21 mouse cellular contexts compared by ENCODE assay signal in the genomic region with DNA sequence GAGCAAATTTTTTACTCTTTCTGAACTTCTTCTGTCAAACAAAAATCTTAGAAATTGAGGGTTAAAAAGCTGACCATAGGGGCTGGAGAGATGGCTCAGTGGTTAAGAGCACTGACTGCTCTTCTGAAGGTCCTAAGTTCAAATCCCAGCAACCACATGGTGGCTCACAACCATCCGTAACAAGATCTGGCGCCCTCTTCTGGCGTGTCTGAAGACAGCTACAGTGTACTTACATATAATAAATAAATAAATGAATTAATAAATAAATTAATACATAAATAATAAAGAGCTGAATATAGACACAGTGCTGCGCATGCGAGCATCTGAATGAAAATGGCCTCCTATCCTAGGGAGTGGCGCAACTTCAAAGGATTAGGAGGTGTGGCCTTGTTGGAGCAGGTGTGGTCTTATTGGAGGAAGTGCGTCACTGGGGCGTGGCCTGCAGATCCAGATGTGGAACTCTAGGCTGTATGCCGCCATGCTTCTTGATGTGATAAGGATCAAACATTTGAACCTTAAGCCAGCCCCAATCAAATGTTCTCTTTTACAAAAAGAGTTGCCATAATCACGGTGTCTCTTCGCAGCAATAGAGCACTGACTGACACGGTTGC. TPM values are rescaled to one million over a fixed set of nuclear protein-coding genes. Genes with fewer than 3 reads are reported as not detected.
DNase-seq lines count a peak whose midpoint lies in the region; ATAC-seq and TF ChIP-seq lines count a peak whose summit lies in the region.
"Had no signal": no experiment of that assay in that cellular context is flagged by ENCODE, and none has a peak within 500 bp of the region (broad histone marks: within the 10 kb centered on the region; RNA-seq: fewer than 3 reads in every experiment).

No protein-coding gene starts in this region.

- H3K36me3 ChIP-seq in hindbrain, postnatal 0 days (ENCODE audit: insufficient read depth, low read length): no peaks in the 10 kb centered on the region
- no peaks in the 10 kb centered on the region for H3K36me3 ChIP-seq in hindbrain, embryonic 14.5 days (replicated peaks; ENCODE audit: control insufficient read depth, insufficient read depth)
- H3K36me3 ChIP-seq in midbrain, postnatal 0 days (ENCODE audit: insufficient read depth, low read length): no peaks in the 10 kb centered on the region
- no peaks in the 10 kb centered on the region for H3K36me3 ChIP-seq in midbrain, embryonic 14.5 days (ENCODE audit: control insufficient read depth, insufficient read depth, low read length)
- H3K36me3 ChIP-seq: midbrain, embryonic 10.5 days had no signal

- TF ChIP-seq CTCF in hindbrain, postnatal 0 days (IDR thresholded peaks at IDR 0.05; ENCODE audit: low read depth): peak; percentile 19
- peak; percentile 29 for TF ChIP-seq CTCF in midbrain, postnatal 0 days (IDR thresholded peaks at IDR 0.05)

- H3K27ac ChIP-seq in hindbrain, postnatal 0 days: no peak overlapping the region
- no peak overlapping the region for H3K27ac ChIP-seq in hindbrain, embryonic 14.5 days
- no peak overlapping the region for H3K27ac ChIP-seq in midbrain, postnatal 0 days (ENCODE audit: low read depth, low read length)
- no peak overlapping the region for H3K27ac ChIP-seq in midbrain, embryonic 14.5 days (replicated peaks; ENCODE audit: low read depth, low read length)
- H3K27ac ChIP-seq: midbrain, embryonic 10.5 days had no signal

- no peak overlapping the region for H3K9ac ChIP-seq in hindbrain, postnatal 0 days (replicated peaks; ENCODE audit: low read length)
- H3K9ac ChIP-seq in hindbrain, embryonic 14.5 days: no peak overlapping the region
- no peak overlapping the region for H3K9ac ChIP-seq in midbrain, postnatal 0 days (replicated peaks; ENCODE audit: low read length, poor library complexity, severe bottlenecking)
- no peak overlapping the region for H3K9ac ChIP-seq in midbrain, embryonic 14.5 days (replicated peaks; ENCODE audit: low read length)

- no peak overlapping the region for H3K4me2 ChIP-seq in hindbrain, postnatal 0 days (ENCODE audit: low read depth, low read length)
- H3K4me2 ChIP-seq in hindbrain, embryonic 14.5 days (replicated peaks): no peak overlapping the region
- no peak overlapping the region for H3K4me2 ChIP-seq in midbrain, postnatal 0 days (ENCODE audit: low read depth, low read length, poor library complexity, severe bottlenecking)
- no peak overlapping the region for H3K4me2 ChIP-seq in midbrain, embryonic 14.5 days (ENCODE audit: low read length)

- 93% methylated on average over 12 of the region's 12 CpGs for WGBS in hindbrain, postnatal 0 days
- WGBS in hindbrain, embryonic 14.5 days: 91% methylated on average over 12 of the region's 12 CpGs
- 93% methylated on average over 12 of the region's 12 CpGs for WGBS in midbrain, postnatal 0 days
- WGBS in midbrain, embryonic 14.5 days: 90% methylated on average over 12 of the region's 12 CpGs

- no peaks in the 10 kb centered on the region for H3K27me3 ChIP-seq in hindbrain, postnatal 0 days (ENCODE audit: insufficient read depth, low read length)
- H3K27me3 ChIP-seq in hindbrain, embryonic 14.5 days (ENCODE audit: control insufficient read depth, insufficient read depth, low read length): no peaks in the 10 kb centered on the region
- no peaks in the 10 kb centered on the region for H3K27me3 ChIP-seq in midbrain, postnatal 0 days (ENCODE audit: insufficient read depth, low read length)
- H3K27me3 ChIP-seq in midbrain, embryonic 14.5 days (ENCODE audit: control insufficient read depth, insufficient read depth, low read length): no peaks in the 10 kb centered on the region

- peaks cover 6% of the 10 kb centered on the region for H3K4me1 ChIP-seq in hindbrain, postnatal 0 days (ENCODE audit: insufficient read depth, low read length)
- H3K4me1 ChIP-seq in hindbrain, embryonic 14.5 days (replicated peaks; ENCODE audit: control insufficient read depth, insufficient read depth, low read length): peaks cover 16% of the 10 kb centered on the region
- 0 out of 2 replicates have a peak, but pooled peaks cover 5% of the 10 kb centered on the region for H3K4me1 ChIP-seq in midbrain, postnatal 0 days (ENCODE audit: insufficient read depth, low read length)
- peaks cover 14% of the 10 kb centered on the region for H3K4me1 ChIP-seq in midbrain, embryonic 14.5 days (ENCODE audit: control insufficient read depth, insufficient read depth, low read length)

- no peak for DNase-seq in hindbrain, postnatal 0 days (ENCODE audit: low spot score)
- no peak for DNase-seq in hindbrain, embryonic 14.5 days (ENCODE audit: low spot score)
- DNase-seq in midbrain, postnatal 0 days (ENCODE audit: low spot score): no peak
- DNase-seq in midbrain, embryonic 14.5 days: no peak
- DNase-seq in R1 (ENCODE audit: low read depth, low spot score): peak; percentile 99
- DNase-seq in spleen, postnatal 4 days (ENCODE audit: low spot score in 2 of 2): no peak
- DNase-seq in kidney, adult 18-20 months: no peak
- DNase-seq: adrenal gland, postnatal 14 days; cerebellum, adult 8-10 months; heart, postnatal 4 days; kidney, postnatal 10 days; layer of hippocampus, adult 9-11 months; thymus, adult 18-20 months had no signal

- no peak for ATAC-seq in hindbrain, postnatal 0 days
- no peak for ATAC-seq in hindbrain, embryonic 14.5 days (ENCODE audit: low FRiP score)
- ATAC-seq in midbrain, postnatal 0 days (ENCODE audit: low FRiP score): no peak
- no peak for ATAC-seq in midbrain, embryonic 14.5 days (ENCODE audit: low FRiP score, low TSS enrichment)
- ATAC-seq: forebrain, embryonic 14.5 days; inflammation-experienced regulatory T-cells, adult 6 months had no signal

- H3K4me3 ChIP-seq in hindbrain, postnatal 0 days (ENCODE audit: low read length): no peak overlapping the region
- no peak overlapping the region for H3K4me3 ChIP-seq in hindbrain, embryonic 14.5 days (replicated peaks; ENCODE audit: low read length)
- no peak overlapping the region for H3K4me3 ChIP-seq in midbrain, postnatal 0 days (ENCODE audit: low read depth, low read length)
- H3K4me3 ChIP-seq in midbrain, embryonic 14.5 days (replicated peaks; ENCODE audit: low read depth, low read length): no peak overlapping the region
- H3K4me3 ChIP-seq: midbrain, embryonic 10.5 days had no signal

- H3K9me3 ChIP-seq in hindbrain, postnatal 0 days (ENCODE audit: low read length): no peaks in the 10 kb centered on the region
- no peaks in the 10 kb centered on the region for H3K9me3 ChIP-seq in hindbrain, embryonic 14.5 days (ENCODE audit: control insufficient read depth, low read length)
- H3K9me3 ChIP-seq in midbrain, postnatal 0 days (ENCODE audit: low read length): no peaks in the 10 kb centered on the region
- H3K9me3 ChIP-seq in midbrain, embryonic 14.5 days (ENCODE audit: control insufficient read depth, low read length): no peaks in the 10 kb centered on the region
- H3K9me3 ChIP-seq: midbrain, embryonic 10.5 days had no signal

RNA-seq across cellular contexts. Expression of gene Mxi1, which starts 12.2 kb away (rescaled TPM):
- total RNA-seq in hindbrain, postnatal 0 days (2014; rRNA removed): 41.9 and 44.5 TPM in 2 replicates
- 47.7 and 51.5 TPM in 2 replicates for polyA plus RNA-seq in hindbrain, postnatal 0 days (2015; fragmentation: Nextera tagmentation; extraction: Ambion mirVana)
- 50.4 and 51.1 TPM in 2 replicates for polyA plus RNA-seq in hindbrain, embryonic 14.5 days (2014; fragmentation: Nextera tagmentation; extraction: Ambion mirVana)
- total RNA-seq in midbrain, postnatal 0 days (2014; rRNA removed): 40.9 and 49.2 TPM in 2 replicates
- polyA plus RNA-seq in midbrain, postnatal 0 days (2015; fragmentation: Nextera tagmentation; extraction: Ambion mirVana): 37.7 and 38.8 TPM in 2 replicates
- polyA plus RNA-seq in midbrain, embryonic 14.5 days (2014; fragmentation: Nextera tagmentation; extraction: Ambion mirVana): 51.0 and 59.3 TPM in 2 replicates

RNA-seq across cellular contexts. Expression of gene Gm10197, which starts 49.0 kb away (rescaled TPM):
- total RNA-seq in hindbrain, postnatal 0 days (2014; rRNA removed): not detected in 2 replicates
- polyA plus RNA-seq in hindbrain, postnatal 0 days (2015; fragmentation: Nextera tagmentation; extraction: Ambion mirVana): not detected in 2 replicates
- polyA plus RNA-seq in hindbrain, embryonic 14.5 days (2014; fragmentation: Nextera tagmentation; extraction: Ambion mirVana): 3.9 TPM in 1 of 2 replicates, not detected in the other
- total RNA-seq in midbrain, postnatal 0 days (2014; rRNA removed): not detected in 2 replicates
- not detected in 2 replicates for polyA plus RNA-seq in midbrain, postnatal 0 days (2015; fragmentation: Nextera tagmentation; extraction: Ambion mirVana)
- polyA plus RNA-seq in midbrain, embryonic 14.5 days (2014; fragmentation: Nextera tagmentation; extraction: Ambion mirVana): 4.4 TPM in 1 of 2 replicates, not detected in the other
- total RNA-seq: adrenal gland, postnatal 14 days; gastrocnemius, adult 8-10 months; heart, postnatal 4 days; left cerebral cortex, postnatal 25 days; liver, adult 2 months; neutrophil, adult 5-6 weeks had no signal
- polyA plus RNA-seq: inflammation-experienced regulatory T-cells, adult 6 months; liver, adult 2 months; urinary bladder, adult 2 months had no signal
